Comparison of ENCODE assay signal across 37 mouse cellular contexts in genomic region chr9:56010450-56010849, GRCm38 (mm10). TPM values are rescaled to one million over a fixed set of nuclear protein-coding genes. Genes with fewer than 3 reads are reported as not detected.
"Had no signal": no experiment of that assay in that cellular context is flagged by ENCODE, and none has a peak within 500 bp of the region (broad histone marks: within the 10 kb centered on the region; RNA-seq: fewer than 3 reads in every experiment).

TSS of gene 4930563M21Rik (minus strand) at chr9:56010550.

- DNase-seq: left cerebral cortex, postnatal 4 days; liver; liver, embryonic 13.5 days; liver, postnatal 0 days; lung, adult 18-20 months; lung, adult 2 months; lung, embryonic 14.5 days; lung, postnatal 10 days; lung, postnatal 14 days; lung, postnatal 36 days; lung, postnatal 4 days; midbrain, embryonic 14.5 days had no signal

- H3K4me1 ChIP-seq: limb, embryonic 10.5 days; limb, embryonic 12.5 days; limb, embryonic 13.5 days; limb, embryonic 15.5 days; liver, embryonic 12.5 days; liver, embryonic 13.5 days; liver, embryonic 15.5 days; lung, embryonic 15.5 days; megakaryocyte, embryonic 14.5 days; midbrain, embryonic 10.5 days; midbrain, embryonic 12.5 days; midbrain, embryonic 13.5 days; midbrain, embryonic 15.5 days had no signal

- H3K27ac ChIP-seq: left cerebral cortex, adult 2 months; limb, embryonic 10.5 days; limb, embryonic 12.5 days; limb, embryonic 13.5 days; limb, embryonic 15.5 days; liver, embryonic 12.5 days; liver, embryonic 13.5 days; liver, embryonic 14.5 days; liver, embryonic 15.5 days; lung, embryonic 15.5 days; macrophage; midbrain, embryonic 10.5 days; midbrain, embryonic 12.5 days; midbrain, embryonic 13.5 days; midbrain, embryonic 15.5 days had no signal

- H3K27me3 ChIP-seq: limb, embryonic 12.5 days; limb, embryonic 13.5 days; limb, embryonic 15.5 days; liver, embryonic 12.5 days; liver, embryonic 13.5 days; liver, embryonic 15.5 days; lung, embryonic 15.5 days; megakaryocyte, embryonic 14.5 days; midbrain, embryonic 12.5 days; midbrain, embryonic 13.5 days; midbrain, embryonic 15.5 days had no signal

- H3K4me3 ChIP-seq: left cerebral cortex, adult 2 months; limb, embryonic 10.5 days; limb, embryonic 12.5 days; limb, embryonic 13.5 days; limb, embryonic 15.5 days; liver, embryonic 12.5 days; liver, embryonic 13.5 days; liver, embryonic 15.5 days; lung, embryonic 15.5 days; megakaryocyte, embryonic 14.5 days; midbrain, embryonic 10.5 days; midbrain, embryonic 12.5 days; midbrain, embryonic 13.5 days; midbrain, embryonic 15.5 days; myocyte had no signal

- H3K36me3 ChIP-seq: limb, embryonic 10.5 days; limb, embryonic 12.5 days; limb, embryonic 13.5 days; limb, embryonic 15.5 days; liver, embryonic 12.5 days; liver, embryonic 13.5 days; liver, embryonic 15.5 days; lung, embryonic 15.5 days; midbrain, embryonic 10.5 days; midbrain, embryonic 12.5 days; midbrain, embryonic 13.5 days; midbrain, embryonic 15.5 days had no signal

RNA-seq across cellular contexts. Expression of gene 4930563M21Rik, which starts in this region (rescaled TPM):
- polyA plus RNA-seq: limb, embryonic 10.5 days; limb, embryonic 12.5 days; limb, embryonic 13.5 days; limb, embryonic 14.5 days; limb, embryonic 15.5 days; liver, adult 2 months; liver, embryonic 11.5 days; liver, embryonic 12.5 days; liver, embryonic 13.5 days; liver, embryonic 14.5 days; liver, embryonic 15.5 days; liver, embryonic 16.5 days; liver, postnatal 0 days; lung, adult 2 months; lung, embryonic 14.5 days; lung, embryonic 15.5 days; lung, embryonic 16.5 days; lung, postnatal 0 days; macrophage; midbrain, embryonic 10.5 days; midbrain, embryonic 11.5 days; midbrain, embryonic 12.5 days; midbrain, embryonic 13.5 days; midbrain, embryonic 14.5 days; midbrain, embryonic 15.5 days; midbrain, embryonic 16.5 days; midbrain, postnatal 0 days; myocyte had no signal
